Mouse (Mus musculus) cerebellum, postnatal 14 days (tissue): ENCODE measurements around the gene Prss37.

Experiments used
- DNase-seq, 2 experiments: peaks; one replicate each; pipeline ENCODE4 v3.0.0; 2021; ENCODE audit warnings: mixed read lengths in 2 of 2

Prss37 gene

GRCm38 (mm10) chr6:40519408-40519807 lies at the start of gene Prss37:
TSS of gene Prss37 (minus strand) at chr6:40519508.
- DNase-seq: no peak

DNA sequence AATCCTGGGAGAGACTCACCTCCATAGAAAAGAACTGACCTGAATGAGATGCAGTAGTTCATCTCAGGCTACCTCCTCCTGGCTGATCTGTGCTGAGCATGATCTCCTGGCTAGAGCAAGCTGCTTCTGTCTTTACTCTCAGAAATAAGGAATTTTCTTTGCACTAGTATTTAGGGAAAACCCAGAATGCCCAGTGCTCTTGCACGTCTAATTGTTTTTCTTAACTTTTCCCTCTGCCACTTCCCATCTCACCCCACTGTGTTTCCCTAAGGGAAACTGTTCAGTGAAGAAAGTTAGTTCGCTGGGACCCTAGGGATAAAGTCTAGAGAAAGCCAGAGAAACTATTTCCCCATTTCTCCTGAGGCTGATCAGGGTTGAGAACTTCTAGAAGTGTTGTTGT lies 35.6 kb upstream of the Prss37 start, which contains the start of gene Olfr461:
TSS of gene Olfr461 (minus strand) at position 101 of the 400 bp plus-strand sequence.
- DNase-seq: no peak

- no peak for DNase-seq
Measured at GRCm38 (mm10) chr6:40544690-40545089, 25.4 kb upstream of the Prss37 start.

DNA sequence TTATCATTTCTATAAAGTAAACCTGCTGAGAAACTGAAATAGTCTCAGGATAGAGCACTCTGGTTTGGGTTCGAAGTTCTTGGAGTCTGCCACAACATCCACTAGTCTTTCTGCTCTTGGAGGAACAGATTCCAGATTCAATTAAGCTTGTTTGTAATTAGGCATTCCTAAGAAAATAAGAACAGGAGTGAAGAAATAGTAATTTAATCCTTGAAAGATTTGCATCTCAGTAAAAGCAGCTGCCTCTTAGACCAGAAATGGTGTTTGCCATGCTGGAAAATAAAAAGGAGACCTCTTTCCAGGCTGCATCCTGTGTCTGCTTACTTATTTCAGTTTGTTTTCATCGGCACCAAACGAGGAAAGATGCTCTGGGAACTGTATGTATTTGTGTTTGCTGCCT lies 26.1 kb downstream of the Prss37 start, which contains the start of gene Tas2r108:
TSS of gene Tas2r108 (plus strand) at position 301 of the 400 bp plus-strand sequence.
- no peak for DNase-seq

- no peak for DNase-seq
Measured at GRCm38 (mm10) chr6:40490933-40491332, 28.4 kb downstream of the Prss37 start, which contains the start of gene Tas2r137. TSS of gene Tas2r137 (plus strand) at chr6:40491233.

DNA sequence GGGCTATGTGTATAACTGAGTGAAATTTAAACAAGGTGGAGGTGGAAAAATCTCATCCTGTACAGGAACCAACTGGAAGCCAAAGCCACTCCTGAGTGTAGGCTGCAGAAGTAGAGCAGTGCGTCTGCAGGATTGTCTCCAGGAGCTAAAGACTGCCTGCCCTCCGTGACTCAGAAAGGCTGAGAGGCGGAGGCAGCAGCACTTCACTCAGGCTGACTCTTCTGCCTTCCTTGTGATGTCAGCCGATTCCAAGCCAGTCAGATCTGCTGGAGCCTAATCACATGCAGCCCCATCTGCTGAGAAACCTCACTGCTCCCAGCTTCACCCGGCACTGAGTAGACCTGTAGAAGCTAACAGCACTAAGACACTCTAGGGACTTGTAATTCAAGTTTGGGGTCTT lies 37.0 kb downstream of the Prss37 start:
- DNase-seq: no peak

GRCm38 (mm10) chr6:40479705-40480104 lies 39.6 kb downstream of the Prss37 start:
- peak in 1 of 2 experiments; percentile 22 for DNase-seq

- DNase-seq: no peak
Measured at GRCm38 (mm10) chr6:40476132-40476531, 43.2 kb downstream of the Prss37 start.

DNA sequence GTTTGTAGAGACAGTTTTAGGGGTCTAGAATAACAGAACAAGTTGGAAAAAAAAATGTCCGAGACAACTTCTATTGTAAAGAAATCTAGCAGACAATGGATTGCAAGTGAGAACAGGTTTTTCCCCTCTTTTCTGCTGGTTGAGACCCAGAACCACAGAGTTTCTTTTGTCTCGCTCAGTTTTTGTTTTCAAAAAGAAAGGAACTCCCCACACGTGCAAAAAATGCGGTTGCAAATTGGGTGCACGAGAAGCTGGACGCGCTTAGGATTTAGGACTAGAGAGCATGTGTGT lies 47.6 kb downstream of the Prss37 start:
- no peak for DNase-seq

- peak; percentile 92 to 94 for DNase-seq
Measured at GRCm38 (mm10) chr6:40470916-40471719, 48.2 kb downstream of the Prss37 start, which contains the start of gene Ssbp1. TSS of gene Ssbp1 (plus strand) at chr6:40471352.

GRCm38 (mm10) chr6:40465710-40466109 lies 53.6 kb downstream of the Prss37 start:
- no peak for DNase-seq
